In genomic region chr2:58538196-58538595, GRCm38 (mm10) we compare ENCODE assay signal across 17 mouse cellular contexts.
"Had no signal": no experiment of that assay in that cellular context is flagged by ENCODE, and none has a peak within 500 bp of the region (broad histone marks: within the 10 kb centered on the region; RNA-seq: fewer than 3 reads in every experiment).

No protein-coding gene starts in this region.

- DNase-seq: cerebellum, adult 8-10 months; cerebellum, adult 9-10 months; cerebellum, adult 9-11 months; cerebellum, postnatal 10 days; cerebellum, postnatal 14 days; cerebellum, postnatal 25 days; cerebellum, postnatal 36 days; embryo, embryonic 11 days; forebrain, postnatal 0 days; gastrocnemius, adult 2 months; gastrocnemius, postnatal 10 days; gastrocnemius, postnatal 14 days; gastrocnemius, postnatal 25 days; gastrocnemius, postnatal 36 days; heart, adult 11 months; heart, adult 18-20 months; heart, adult 2 months had no signal
